Mouse (Mus musculus) testis, adult 2 months (tissue): ENCODE measurements around the gene Syne1.

Experiments
- CTCF ChIP-seq: fragments of 200-500 bp; IDR thresholded peaks from 2 replicates; pipeline ENCODE4 v1.5.1; 2012; ENCODE audit warnings: low read depth, mild to moderate bottlenecking, inconsistent platforms, low read length, moderate library complexity; ENCODE audit not compliant: control insufficient read depth, insufficient read depth, insufficient replicate concordance
- POLR2A ChIP-seq: fragments of 200-500 bp; IDR thresholded peaks from 2 replicates; pipeline ENCODE4 v1.6.1; 2012; ENCODE audit warnings: low read depth, mild to moderate bottlenecking, inconsistent platforms, low read length, moderate library complexity; ENCODE audit not compliant: control insufficient read depth

DNA sequence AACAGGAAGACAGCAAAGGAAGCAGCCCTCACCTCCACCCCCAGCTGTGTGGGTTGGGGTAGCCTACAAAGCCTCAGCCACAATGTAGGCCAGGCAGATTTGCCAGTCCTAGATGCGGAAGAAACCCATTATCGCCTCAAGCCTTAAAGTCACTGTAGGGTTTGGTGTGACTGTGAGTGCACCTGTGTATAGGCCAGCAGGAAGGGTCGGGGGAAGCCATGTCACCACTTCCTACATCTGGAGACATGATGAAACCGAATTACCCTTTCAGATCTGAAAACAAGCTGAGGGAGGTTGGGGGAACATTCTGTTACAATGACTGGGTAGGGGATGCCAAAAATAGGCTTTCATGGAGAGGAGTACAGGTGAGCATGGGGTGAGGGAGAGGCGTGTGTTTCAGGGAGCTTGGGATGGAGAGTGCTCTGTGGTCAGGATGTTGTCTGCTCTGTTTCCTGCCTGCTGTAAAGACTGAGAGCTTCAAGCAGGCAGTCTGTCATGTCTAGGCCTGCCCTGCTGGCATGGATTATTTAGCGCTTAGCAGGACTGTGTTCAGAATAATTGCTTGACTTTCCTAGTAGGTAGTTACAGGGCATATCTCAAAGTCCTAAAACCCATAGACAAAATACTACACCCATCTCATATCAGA lies 167.0 kb downstream of the Syne1 start:
- TF ChIP-seq CTCF (no peak), POLR2A (no peak)
